Mouse (Mus musculus) erythroblast, embryonic 14.5 days (primary cell): Measurements from ENCODE around the gene Pnrc2.

Experiments used
- GATA1 ChIP-seq: IDR thresholded peaks from 2 replicates; pipeline ENCODE4 v1.6.1; 2012; ENCODE audit warnings: low read length, inconsistent platforms, mixed read lengths
- TAL1 ChIP-seq: IDR thresholded peaks from 3 replicates; pipeline ENCODE4 v1.6.1; 2012; ENCODE audit warnings: low read length, inconsistent platforms, mixed read lengths

GRCm38 (mm10) chr4:135883881-135884516 is 10.3 kb upstream of the Pnrc2 start:
- TF ChIP-seq GATA1 = no peak
- TF ChIP-seq TAL1 = no peak
